Mouse (Mus musculus) spleen, adult 2 months (tissue): ENCODE measurements around the gene Tnfsf14.

Source experiments
- CTCF ChIP-seq: fragments of 200-500 bp; IDR thresholded peaks from 2 replicates; pipeline ENCODE4 v1.5.1; 2011; ENCODE audit warnings: mild to moderate bottlenecking, inconsistent platforms; ENCODE audit not compliant: insufficient read depth, insufficient read length, insufficient replicate concordance; ENCODE audit errors: extremely low read depth
- POLR2A ChIP-seq: fragments of 200-500 bp; IDR thresholded peaks from 2 replicates; pipeline ENCODE4 v1.6.1; 2011; ENCODE audit warnings: low read depth, low read length, inconsistent platforms

DNA sequence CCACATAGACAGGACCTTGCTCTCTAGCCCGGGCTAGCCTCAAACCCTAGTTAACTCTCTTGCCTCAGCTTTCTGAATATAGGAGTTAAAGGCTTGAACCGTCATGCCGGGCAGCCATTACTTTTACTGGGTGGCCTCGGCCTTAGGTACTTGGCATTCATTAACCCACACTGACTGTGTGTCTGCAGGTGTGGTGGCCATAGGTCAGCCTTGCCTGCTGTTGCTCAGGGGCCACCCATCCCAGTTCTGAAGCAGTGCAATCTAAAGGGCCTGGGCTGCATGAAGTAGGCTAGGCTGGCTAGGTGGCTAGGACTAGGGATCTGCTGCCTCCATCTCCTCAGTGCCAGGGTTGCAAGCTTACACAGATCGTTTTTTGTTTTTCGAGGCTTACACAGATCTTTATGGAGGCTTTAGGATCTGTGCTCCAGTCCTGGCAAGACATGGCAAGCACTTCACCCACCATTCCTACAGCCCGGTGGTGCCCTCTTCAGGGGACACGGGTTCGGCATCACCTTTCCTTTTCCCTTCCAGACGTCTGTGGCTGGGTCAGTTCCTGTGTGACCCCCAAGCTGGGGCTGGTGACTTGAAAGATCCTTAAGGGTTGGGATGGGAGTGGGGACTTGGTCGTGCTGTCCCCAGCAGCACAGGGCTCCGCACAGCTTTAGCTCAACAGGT lies 40.4 kb upstream of the Tnfsf14 start:
- TF ChIP-seq CTCF = no peak
- no peak for TF ChIP-seq POLR2A
